Mouse (Mus musculus) embryonic facial prominence, embryonic 10.5 days (tissue): ENCODE measurements around the gene Gm16867. TPM values are rescaled to one million over a fixed set of nuclear protein-coding genes. Genes with fewer than 3 reads are reported as not detected.
"Not testable (repeated sequence)": the region's sequence is repeated elsewhere in the genome, so short reads cannot be mapped to it uniquely, and the experiment has no call there.

Source experiments
- DNase-seq: peaks from one replicate; pipeline ENCODE4 v3.0.0-alpha.2; 2017; ENCODE audit warnings: low spot score
- H3K27ac ChIP-seq: fragments of 300-500 bp; sonication (generic); replicated peaks from 2 replicates; pipeline ENCODE4 v1.5.1; 2016; ENCODE audit warnings: mild to moderate bottlenecking
- H3K27me3 ChIP-seq: fragments of 300-500 bp; sonication (generic); replicated peaks from 2 replicates; pipeline ENCODE4 v1.6.1; 2016; ENCODE audit warnings: low read depth, mild to moderate bottlenecking; ENCODE audit not compliant: poor library complexity, severe bottlenecking
- H3K36me3 ChIP-seq: fragments of 300-500 bp; sonication (generic); replicated peaks from 2 replicates; pipeline ENCODE4 v1.6.1; 2016; ENCODE audit warnings: mild to moderate bottlenecking, moderate library complexity
- H3K4me1 ChIP-seq: fragments of 300-500 bp; sonication (generic); 2 replicates; pipeline ENCODE4 v1.6.1; 2016
- H3K4me3 ChIP-seq: fragments of 300-500 bp; sonication (generic); 2 replicates; pipeline ENCODE4 v1.5.1; 2016; ENCODE audit warnings: mild to moderate bottlenecking, moderate library complexity
- H3K9me3 ChIP-seq: fragments of 300-500 bp; sonication (generic); 2 replicates; pipeline ENCODE4 v1.6.1; 2016; ENCODE audit warnings: mild to moderate bottlenecking
- WGBS: fragments of 180-500 bp; shearing (Covaris S2); methylation state at CpG from one replicate; pipeline ENCODE4 v1.1.7; 2016; 5-methylcytosine and 5-hydroxymethylcytosine counted together
- polyA plus RNA-seq: library from polyadenylated mRNA; unstranded; fragments of >200 nt; fragmentation: Nextera tagmentation; extraction: Ambion mirVana; gene quantifications from 2 replicates; pipeline ENCODE4 v1.2.1, GENCODE M21; 2016

Gene Gm16867
- polyA plus RNA-seq, 1 experiment from 2014 or later = not detected

GRCm38 (mm10) chr14:69448845-69449244 lies 54.3 kb downstream of the Gm16867 start:
- not testable (repeated sequence) for DNase-seq, H3K27ac ChIP-seq, H3K4me3 ChIP-seq, H3K4me1 ChIP-seq, H3K36me3 ChIP-seq, H3K27me3 ChIP-seq, H3K9me3 ChIP-seq
- WGBS = no CpG with 5 or more reads among the region's 10 CpGs

- H3K9me3 ChIP-seq, H3K4me1 ChIP-seq, H3K27ac ChIP-seq, H3K27me3 ChIP-seq, H3K4me3 ChIP-seq, H3K36me3 ChIP-seq, DNase-seq: not testable (repeated sequence)
- no CpG with 5 or more reads among the region's 1 CpGs for WGBS
Observed at GRCm38 (mm10) chr14:69447006-69447405, 56.2 kb downstream of the Gm16867 start.

GRCm38 (mm10) chr14:69443092-69443692 lies 60.0 kb downstream of the Gm16867 start:
- not testable (repeated sequence) for H3K36me3 ChIP-seq, DNase-seq, H3K27ac ChIP-seq, H3K4me3 ChIP-seq, H3K9me3 ChIP-seq, H3K27me3 ChIP-seq, H3K4me1 ChIP-seq
- no CpG with 5 or more reads among the region's 7 CpGs for WGBS

GRCm38 (mm10) chr14:69440955-69441354 lies 62.2 kb downstream of the Gm16867 start:
- WGBS = no CpG with 5 or more reads among the region's 7 CpGs
- not testable (repeated sequence) for DNase-seq, H3K27me3 ChIP-seq, H3K9me3 ChIP-seq, H3K27ac ChIP-seq, H3K36me3 ChIP-seq, H3K4me1 ChIP-seq, H3K4me3 ChIP-seq

GRCm38 (mm10) chr14:69438678-69439214 lies 64.4 kb downstream of the Gm16867 start:
- not testable (repeated sequence) for H3K4me1 ChIP-seq, H3K27ac ChIP-seq, DNase-seq, H3K9me3 ChIP-seq, H3K27me3 ChIP-seq, H3K36me3 ChIP-seq, H3K4me3 ChIP-seq
- no CpG with 5 or more reads among the region's 7 CpGs for WGBS

GRCm38 (mm10) chr14:69421003-69421402 lies 82.2 kb downstream of the Gm16867 start:
- H3K27me3 ChIP-seq, H3K4me1 ChIP-seq, H3K9me3 ChIP-seq, DNase-seq, H3K4me3 ChIP-seq, H3K36me3 ChIP-seq, H3K27ac ChIP-seq: not testable (repeated sequence)
- WGBS = no CpG with 5 or more reads among the region's 7 CpGs

- not testable (repeated sequence) for H3K27ac ChIP-seq, H3K4me1 ChIP-seq, H3K4me3 ChIP-seq, H3K36me3 ChIP-seq, H3K27me3 ChIP-seq, DNase-seq, H3K9me3 ChIP-seq
- no CpG with 5 or more reads among the region's 7 CpGs for WGBS
Observed at GRCm38 (mm10) chr14:69417545-69417944, 85.6 kb downstream of the Gm16867 start.

Other genes with a start within 250 kb of the Gm16867 start
- gene Synb, start 209.1 kb downstream of the Gm16867 start, polyA plus RNA-seq = 0.09 TPM in 1 of 2 replicates, not detected in the other
- gene Gm27179, start 9.2 kb upstream of the Gm16867 start, polyA plus RNA-seq = not detected in 2 replicates
- gene Entpd4b, start 52.1 kb upstream of the Gm16867 start, polyA plus RNA-seq = 8.2 and 9.3 TPM in 2 replicates